Mouse (Mus musculus): Measurements from ENCODE around the gene Tas2r117. TPM values are rescaled to one million over a fixed set of nuclear protein-coding genes. Genes with fewer than 3 reads are reported as not detected.
A peak's percentile ranks its signal among the peaks of the same experiment; 100 is the strongest.

Tas2r117 gene
- polyA plus RNA-seq (2014; fragmentation: Nextera tagmentation; extraction: Ambion mirVana) = not detected in 2 replicates

DNA sequence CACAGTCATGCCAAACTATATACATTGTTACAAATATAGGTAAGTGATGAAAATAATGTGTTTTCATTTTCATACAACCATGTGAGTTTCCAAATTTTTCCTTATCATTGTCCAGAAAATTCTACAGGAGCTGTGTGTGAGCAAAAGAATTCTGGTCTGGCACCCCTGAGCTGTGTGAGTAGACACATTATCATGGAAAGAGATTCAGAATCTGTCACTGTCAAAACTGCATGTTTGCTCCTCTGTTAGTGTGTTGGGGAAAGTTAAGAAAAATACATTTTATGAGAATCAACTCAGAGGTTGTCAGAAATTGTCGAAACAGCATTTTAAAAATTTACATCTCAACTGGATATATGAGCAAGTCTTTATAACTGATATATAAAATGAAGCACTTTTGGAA lies at the start of gene Tas2r117:
TSS of gene Tas2r117 (plus strand) at position 301 of the 400 bp plus-strand sequence.
- H3K36me3 ChIP-seq (replicated peaks; ENCODE audit: control insufficient read depth, insufficient read depth, low read depth, low read length) = no peaks in the 10 kb centered on the region
- H3K27me3 ChIP-seq (ENCODE audit: control insufficient read depth, insufficient read depth, low read length) = no peaks in the 10 kb centered on the region
- no peak within 1 kb of the TSS for H3K4me3 ChIP-seq (ENCODE audit: low read depth, low read length)
- H3K4me2 ChIP-seq (ENCODE audit: low read depth, low read length) = no peak within 1 kb of the TSS
- WGBS = 83% methylated on average over 1 of the region's 1 CpGs
- no peaks in the 10 kb centered on the region for H3K4me1 ChIP-seq (ENCODE audit: control insufficient read depth, insufficient read depth, low read length)
- ATAC-seq (replicated peaks; ENCODE audit: insufficient number of reproducible peaks, low FRiP score, low TSS enrichment, low read depth) (no peak), DNase-seq (ENCODE audit: low spot score) (no peak)
- H3K27ac ChIP-seq (replicated peaks; ENCODE audit: low read depth, low read length) = no peak within 1 kb of the TSS
- no peak within 1 kb of the TSS for H3K9ac ChIP-seq (replicated peaks; ENCODE audit: low read length)
- no peaks in the 10 kb centered on the region for H3K9me3 ChIP-seq (replicated peaks; ENCODE audit: control insufficient read depth, low read length)

DNA sequence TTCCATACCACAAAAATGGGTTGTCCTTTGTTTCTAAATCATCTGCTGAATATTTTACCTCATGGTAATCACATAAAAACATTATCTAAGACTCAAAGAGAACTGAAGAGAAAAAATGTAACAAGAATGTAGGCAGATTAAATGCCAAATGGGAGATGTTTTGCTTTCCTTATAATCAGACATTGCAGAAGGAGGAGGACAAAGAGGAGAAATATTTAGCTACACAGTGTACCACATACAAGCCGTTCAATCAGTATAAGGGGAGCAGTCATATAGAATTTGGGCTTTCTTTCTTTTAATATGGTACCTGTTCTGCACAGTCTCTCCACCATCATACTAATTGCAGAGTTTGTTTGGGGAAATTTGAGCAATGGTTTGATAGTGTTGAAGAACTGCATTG lies 48.2 kb upstream of the Tas2r117 start, which contains the start of gene Tas2r124:
TSS of gene Tas2r124 (plus strand) at position 301 of the 400 bp plus-strand sequence.
- no peaks in the 10 kb centered on the region for H3K9me3 ChIP-seq (replicated peaks; ENCODE audit: control insufficient read depth, low read length)
- no peaks in the 10 kb centered on the region for H3K4me1 ChIP-seq (ENCODE audit: control insufficient read depth, insufficient read depth, low read length)
- no peak within 1 kb of the TSS for H3K4me3 ChIP-seq (ENCODE audit: low read depth, low read length)
- no peak within 1 kb of the TSS for H3K27ac ChIP-seq (replicated peaks; ENCODE audit: low read depth, low read length)
- DNase-seq (ENCODE audit: low spot score) (no peak), ATAC-seq (replicated peaks; ENCODE audit: insufficient number of reproducible peaks, low FRiP score, low TSS enrichment, low read depth) (no peak)
- no peak within 1 kb of the TSS for H3K4me2 ChIP-seq (ENCODE audit: low read depth, low read length)
- H3K36me3 ChIP-seq (replicated peaks; ENCODE audit: control insufficient read depth, insufficient read depth, low read depth, low read length) = no peaks in the 10 kb centered on the region
- WGBS = 89% methylated on average over 1 of the region's 1 CpGs
- no peaks in the 10 kb centered on the region for H3K27me3 ChIP-seq (ENCODE audit: control insufficient read depth, insufficient read depth, low read length)
- no peak within 1 kb of the TSS for H3K9ac ChIP-seq (replicated peaks; ENCODE audit: low read length)

DNA sequence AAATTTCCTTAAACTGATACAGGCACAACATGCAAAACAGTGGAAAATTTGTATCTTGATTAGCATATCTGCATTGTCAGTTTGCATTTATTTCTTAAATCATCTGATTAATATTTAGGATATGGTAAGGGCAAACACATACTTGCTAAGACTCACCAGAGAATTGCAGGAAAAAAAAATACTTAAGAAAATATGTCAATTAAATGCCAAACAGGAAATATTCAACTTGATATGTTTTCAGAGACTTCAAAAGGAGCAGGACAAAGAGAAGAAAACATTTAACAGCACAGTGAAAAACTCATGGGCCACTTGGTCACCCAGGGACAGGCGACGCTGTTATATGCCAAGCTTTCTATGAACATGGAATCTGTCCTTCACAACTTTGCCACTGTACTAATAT lies 40.8 kb upstream of the Tas2r117 start, which contains the start of gene Tas2r102:
TSS of gene Tas2r102 (plus strand) at position 301 of the 400 bp plus-strand sequence.
- H3K9me3 ChIP-seq (replicated peaks; ENCODE audit: control insufficient read depth, low read length) = no peaks in the 10 kb centered on the region
- H3K36me3 ChIP-seq (replicated peaks; ENCODE audit: control insufficient read depth, insufficient read depth, low read depth, low read length) = no peaks in the 10 kb centered on the region
- WGBS = 86% methylated on average over 2 of the region's 2 CpGs
- no peak for ATAC-seq (replicated peaks; ENCODE audit: insufficient number of reproducible peaks, low FRiP score, low TSS enrichment, low read depth)
- H3K9ac ChIP-seq (replicated peaks; ENCODE audit: low read length) = no peak within 1 kb of the TSS
- no peak within 1 kb of the TSS for H3K27ac ChIP-seq (replicated peaks; ENCODE audit: low read depth, low read length)
- H3K4me1 ChIP-seq (ENCODE audit: control insufficient read depth, insufficient read depth, low read length) = no peaks in the 10 kb centered on the region
- no peak within 1 kb of the TSS for H3K4me3 ChIP-seq (ENCODE audit: low read depth, low read length)
- H3K27me3 ChIP-seq (ENCODE audit: control insufficient read depth, insufficient read depth, low read length) = no peaks in the 10 kb centered on the region
- H3K4me2 ChIP-seq (ENCODE audit: low read depth, low read length) = no peak within 1 kb of the TSS
- no peak for DNase-seq (ENCODE audit: low spot score)

DNA sequence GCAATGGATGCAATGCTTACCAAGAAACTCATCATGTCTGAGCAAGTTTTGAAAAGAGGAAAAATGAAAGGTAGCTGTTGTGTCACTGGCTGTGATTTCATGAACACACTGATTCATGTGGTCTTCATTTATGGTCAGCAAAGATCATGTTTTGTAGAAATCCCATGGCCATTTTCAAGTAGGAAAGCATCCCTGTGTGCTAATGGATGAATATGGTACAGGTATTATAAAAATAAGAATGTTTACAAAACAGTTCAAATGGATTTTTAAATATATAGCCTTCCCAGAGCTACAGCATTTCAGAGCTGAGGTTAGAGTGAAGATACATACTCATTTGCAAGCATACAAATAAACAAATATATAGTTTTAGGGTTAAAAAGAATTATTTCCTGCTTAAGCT lies 24.6 kb upstream of the Tas2r117 start, which contains the start of gene Tas2r136:
TSS of gene Tas2r136 (minus strand) at position 101 of the 400 bp plus-strand sequence.
- Histone ChIP-seq H3K27me3 (ENCODE audit: control insufficient read depth, insufficient read depth, low read length) (no peaks in the 10 kb centered on the region), H3K9me3 (replicated peaks; ENCODE audit: control insufficient read depth, low read length) (no peaks in the 10 kb centered on the region), H3K36me3 (replicated peaks; ENCODE audit: control insufficient read depth, insufficient read depth, low read depth, low read length) (no peaks in the 10 kb centered on the region), H3K9ac (replicated peaks; ENCODE audit: low read length) (no peak within 1 kb of the TSS), H3K4me3 (ENCODE audit: low read depth, low read length) (no peak within 1 kb of the TSS), H3K4me2 (ENCODE audit: low read depth, low read length) (no peak within 1 kb of the TSS), H3K4me1 (ENCODE audit: control insufficient read depth, insufficient read depth, low read length) (no peaks in the 10 kb centered on the region), H3K27ac (replicated peaks; ENCODE audit: low read depth, low read length) (no peak within 1 kb of the TSS)
- DNase-seq (ENCODE audit: low spot score) (no peak), ATAC-seq (replicated peaks; ENCODE audit: insufficient number of reproducible peaks, low FRiP score, low TSS enrichment, low read depth) (no peak)

DNA sequence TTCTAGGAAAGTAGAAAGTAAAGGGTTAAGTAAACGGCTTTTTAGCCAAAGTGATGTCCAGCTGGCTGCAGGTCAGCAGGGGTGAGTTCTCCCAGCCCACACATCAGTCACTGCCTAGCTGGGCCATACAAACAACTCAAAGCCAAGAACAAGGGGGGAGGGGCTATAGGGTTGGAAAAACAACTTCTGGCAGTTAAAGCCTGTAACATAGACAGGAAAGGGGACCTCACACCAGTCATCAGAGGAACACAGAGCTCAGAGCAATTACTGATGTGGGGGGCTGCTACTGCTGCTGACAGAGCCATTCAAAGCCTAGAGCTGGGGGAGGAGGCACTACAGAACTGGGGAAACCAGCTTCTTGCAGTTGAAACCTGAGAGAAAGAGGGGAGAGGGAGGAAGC lies 7.2 kb upstream of the Tas2r117 start:
- ATAC-seq (replicated peaks; ENCODE audit: insufficient number of reproducible peaks, low FRiP score, low TSS enrichment, low read depth) (0 out of 2 replicates have a peak, but pooled peaks have one; percentile 29), DNase-seq (ENCODE audit: low spot score) (peak; percentile 39)

DNA sequence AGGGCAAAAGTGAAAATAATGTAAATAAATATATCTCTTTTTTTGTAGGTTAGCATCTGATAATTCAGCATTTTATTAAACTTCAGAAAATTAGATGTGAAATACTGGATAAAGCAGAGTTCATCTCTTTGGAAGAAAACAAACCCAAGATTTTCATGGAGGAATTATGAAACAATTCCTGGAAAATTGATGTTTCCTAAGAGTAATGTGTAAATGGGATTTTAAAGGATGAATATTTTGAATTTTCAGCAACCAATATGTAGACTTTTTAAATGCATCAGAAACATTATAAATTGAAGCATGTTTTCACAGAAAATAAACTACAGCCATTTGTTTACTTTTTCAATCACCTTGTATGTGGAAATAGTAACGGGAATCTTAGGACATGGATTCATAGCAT lies 44.2 kb downstream of the Tas2r117 start, which contains the start of gene Tas2r123:
TSS of gene Tas2r123 (plus strand) at position 301 of the 400 bp plus-strand sequence.
- no peak for DNase-seq (ENCODE audit: low spot score)
- 91% methylated on average over 1 of the region's 1 CpGs for WGBS
- H3K9me3 ChIP-seq (replicated peaks; ENCODE audit: control insufficient read depth, low read length) = no peaks in the 10 kb centered on the region
- no peak within 1 kb of the TSS for H3K9ac ChIP-seq (replicated peaks; ENCODE audit: low read length)
- no peak for ATAC-seq (replicated peaks; ENCODE audit: insufficient number of reproducible peaks, low FRiP score, low TSS enrichment, low read depth)
- no peak within 1 kb of the TSS for H3K4me3 ChIP-seq (ENCODE audit: low read depth, low read length)
- no peaks in the 10 kb centered on the region for H3K4me1 ChIP-seq (ENCODE audit: control insufficient read depth, insufficient read depth, low read length)
- no peaks in the 10 kb centered on the region for H3K36me3 ChIP-seq (replicated peaks; ENCODE audit: control insufficient read depth, insufficient read depth, low read depth, low read length)
- H3K27me3 ChIP-seq (ENCODE audit: control insufficient read depth, insufficient read depth, low read length) = no peaks in the 10 kb centered on the region
- no peak within 1 kb of the TSS for H3K4me2 ChIP-seq (ENCODE audit: low read depth, low read length)
- H3K27ac ChIP-seq (replicated peaks; ENCODE audit: low read depth, low read length) = no peak within 1 kb of the TSS

More for the DNA sequence above, 7.2 kb upstream of the Tas2r117 start:
- H3K27me3 ChIP-seq (ENCODE audit: control insufficient read depth, insufficient read depth, low read length) = no peaks in the 10 kb centered on the region
- H3K9me3 ChIP-seq (replicated peaks; ENCODE audit: control insufficient read depth, low read length) = no peaks in the 10 kb centered on the region
- no peaks in the 10 kb centered on the region for H3K4me1 ChIP-seq (ENCODE audit: control insufficient read depth, insufficient read depth, low read length)
- H3K9ac ChIP-seq (replicated peaks; ENCODE audit: low read length) = no peak overlapping the region
- H3K4me3 ChIP-seq (ENCODE audit: low read depth, low read length) = no peak overlapping the region
- H3K27ac ChIP-seq (replicated peaks; ENCODE audit: low read depth, low read length) = no peak overlapping the region
- H3K36me3 ChIP-seq (replicated peaks; ENCODE audit: control insufficient read depth, insufficient read depth, low read depth, low read length) = no peaks in the 10 kb centered on the region
- H3K4me2 ChIP-seq (ENCODE audit: low read depth, low read length) = no peak overlapping the region
- 19% methylated on average over 1 of the region's 1 CpGs for WGBS

Other genes starting within 250 kb of the Tas2r117 start
- not detected in 2 replicates for gene Prh1, start 233.0 kb upstream of the Tas2r117 start, polyA plus RNA-seq (2014; fragmentation: Nextera tagmentation; extraction: Ambion mirVana)
- not detected in 2 replicates for gene Prp2, start 206.9 kb upstream of the Tas2r117 start, polyA plus RNA-seq (2014; fragmentation: Nextera tagmentation; extraction: Ambion mirVana)
- not detected in 2 replicates for gene A630073D07Rik, start 151.3 kb upstream of the Tas2r117 start, polyA plus RNA-seq (2014; fragmentation: Nextera tagmentation; extraction: Ambion mirVana)
- gene Tas2r120, start 145.9 kb upstream of the Tas2r117 start, polyA plus RNA-seq (2014; fragmentation: Nextera tagmentation; extraction: Ambion mirVana) = not detected in 2 replicates
- not detected in 2 replicates for gene Tas2r121, start 101.8 kb upstream of the Tas2r117 start, polyA plus RNA-seq (2014; fragmentation: Nextera tagmentation; extraction: Ambion mirVana)
- not detected in 2 replicates for gene Tas2r122, start 90.9 kb upstream of the Tas2r117 start, polyA plus RNA-seq (2014; fragmentation: Nextera tagmentation; extraction: Ambion mirVana)
- not detected in 2 replicates for gene Tas2r115, start 64.8 kb upstream of the Tas2r117 start, polyA plus RNA-seq (2014; fragmentation: Nextera tagmentation; extraction: Ambion mirVana)
- not detected in 2 replicates for gene Tas2r124, start 48.1 kb upstream of the Tas2r117 start, polyA plus RNA-seq (2014; fragmentation: Nextera tagmentation; extraction: Ambion mirVana)
- not detected in 2 replicates for gene Tas2r102, start 40.7 kb upstream of the Tas2r117 start, polyA plus RNA-seq (2014; fragmentation: Nextera tagmentation; extraction: Ambion mirVana)
- gene Tas2r136, start 24.7 kb upstream of the Tas2r117 start, polyA plus RNA-seq (2014; fragmentation: Nextera tagmentation; extraction: Ambion mirVana) = not detected in 2 replicates
- not detected in 2 replicates for gene Tas2r123, start 44.3 kb downstream of the Tas2r117 start, polyA plus RNA-seq (2014; fragmentation: Nextera tagmentation; extraction: Ambion mirVana)
- gene Tas2r116, start 52.6 kb downstream of the Tas2r117 start, polyA plus RNA-seq (2014; fragmentation: Nextera tagmentation; extraction: Ambion mirVana) = not detected in 2 replicates
- not detected in 2 replicates for gene Tas2r110, start 65.2 kb downstream of the Tas2r117 start, polyA plus RNA-seq (2014; fragmentation: Nextera tagmentation; extraction: Ambion mirVana)
- not detected in 2 replicates for gene Tas2r113, start 90.2 kb downstream of the Tas2r117 start, polyA plus RNA-seq (2014; fragmentation: Nextera tagmentation; extraction: Ambion mirVana)
- gene Tas2r125, start 106.8 kb downstream of the Tas2r117 start, polyA plus RNA-seq (2014; fragmentation: Nextera tagmentation; extraction: Ambion mirVana) = not detected in 2 replicates
- gene Tas2r129, start 148.3 kb downstream of the Tas2r117 start, polyA plus RNA-seq (2014; fragmentation: Nextera tagmentation; extraction: Ambion mirVana) = not detected in 2 replicates
- gene Tas2r131, start 155.1 kb downstream of the Tas2r117 start, polyA plus RNA-seq (2014; fragmentation: Nextera tagmentation; extraction: Ambion mirVana) = not detected in 2 replicates
- not detected in 2 replicates for gene Tas2r109, start 178.1 kb downstream of the Tas2r117 start, polyA plus RNA-seq (2014; fragmentation: Nextera tagmentation; extraction: Ambion mirVana)
- not detected in 2 replicates for gene Tas2r103, start 234.3 kb downstream of the Tas2r117 start, polyA plus RNA-seq (2014; fragmentation: Nextera tagmentation; extraction: Ambion mirVana)

Data from embryonic facial prominence, embryonic 11.5 days (tissue).